Mouse (Mus musculus) limb, embryonic 15.5 days (tissue): ENCODE results near the gene Mipol1. TPM values are rescaled to one million over a fixed set of nuclear protein-coding genes. Genes with fewer than 3 reads are reported as not detected.

Experiments
- ATAC-seq: fragments of 200-750 bp; cut with Nextera tagmentation; 2 replicates; pipeline ENCODE4 v1.8.0; 2017; ENCODE audit warnings: low read depth, moderate TSS enrichment; ENCODE audit not compliant: insufficient number of reproducible peaks, low FRiP score, low TSS enrichment
- H3K27ac ChIP-seq: fragments of 300-500 bp; sonication (generic); 2 replicates; pipeline ENCODE4 v1.5.1; 2015; ENCODE audit warnings: moderate library complexity, mild to moderate bottlenecking, inconsistent platforms
- H3K27me3 ChIP-seq: fragments of 300-500 bp; sonication (generic); 2 replicates; pipeline ENCODE4 v1.6.1; 2015; ENCODE audit warnings: inconsistent platforms
- H3K36me3 ChIP-seq: fragments of 300-500 bp; sonication (generic); 2 replicates; pipeline ENCODE4 v1.6.1; 2015; ENCODE audit warnings: inconsistent platforms
- H3K4me1 ChIP-seq: fragments of 300-500 bp; sonication (generic); 2 replicates; pipeline ENCODE4 v1.6.1; 2015; ENCODE audit warnings: inconsistent platforms
- H3K4me2 ChIP-seq: fragments of 300-500 bp; sonication (generic); 2 replicates; pipeline ENCODE4 v1.6.1; 2015; ENCODE audit warnings: mild to moderate bottlenecking, inconsistent platforms
- H3K4me3 ChIP-seq: fragments of 300-500 bp; sonication (generic); 2 replicates; pipeline ENCODE4 v1.5.1; 2015; ENCODE audit warnings: mild to moderate bottlenecking, inconsistent platforms
- H3K9ac ChIP-seq: fragments of 300-500 bp; sonication (generic); 2 replicates; pipeline ENCODE4 v1.6.1; 2015; ENCODE audit warnings: inconsistent platforms
- H3K9me3 ChIP-seq: fragments of 300-500 bp; sonication (generic); 2 replicates; pipeline ENCODE4 v1.6.1; 2016; ENCODE audit warnings: inconsistent platforms
- WGBS: fragments of 180-500 bp; shearing (Covaris S2); methylation state at CpG from one replicate; pipeline ENCODE4 v1.1.7; 2015; 5-methylcytosine and 5-hydroxymethylcytosine counted together
- polyA plus RNA-seq: library from polyadenylated mRNA; unstranded; fragments of >200 nt; fragmentation: Nextera tagmentation; extraction: Ambion mirVana; gene quantifications from 2 replicates; pipeline ENCODE4 v1.2.1, GENCODE M21; 2015

Gene Mipol1
- polyA plus RNA-seq, 1 experiment from 2014 or later, result 9.1 TPM

GRCm38 (mm10) chr12:57508938-57509337, 278.7 kb downstream of the Mipol1 start:
- Histone ChIP-seq H3K9me3 (no peaks in the 10 kb centered on the region), H3K9ac (no peak overlapping the region), H3K27me3 (no peaks in the 10 kb centered on the region), H3K27ac (no peak overlapping the region), H3K4me1 (0 out of 2 replicates have a peak, but pooled peaks cover 4% of the 10 kb centered on the region), H3K4me2 (no peak overlapping the region), H3K36me3 (no peaks in the 10 kb centered on the region), H3K4me3 (no peak overlapping the region)
- WGBS, result 46% methylated on average over 11 of the region's 11 CpGs
- ATAC-seq, result no peak

GRCm38 (mm10) chr12:57509726-57510125, 279.5 kb downstream of the Mipol1 start:
- Histone ChIP-seq H3K9ac (no peak overlapping the region), H3K4me1 (0 out of 2 replicates have a peak, but pooled peaks cover 4% of the 10 kb centered on the region), H3K36me3 (no peaks in the 10 kb centered on the region), H3K4me2 (no peak overlapping the region), H3K27me3 (no peaks in the 10 kb centered on the region), H3K9me3 (no peaks in the 10 kb centered on the region), H3K27ac (no peak overlapping the region), H3K4me3 (no peak overlapping the region)
- no peak for ATAC-seq
- 53% methylated on average over 4 of the region's 4 CpGs for WGBS

- Histone ChIP-seq H3K36me3 (no peaks in the 10 kb centered on the region), H3K4me3 (no peak overlapping the region), H3K4me2 (no peak overlapping the region), H3K27ac (no peak overlapping the region), H3K9me3 (no peaks in the 10 kb centered on the region), H3K4me1 (0 out of 2 replicates have a peak, but pooled peaks cover 4% of the 10 kb centered on the region), H3K9ac (no peak overlapping the region), H3K27me3 (no peaks in the 10 kb centered on the region)
- no peak for ATAC-seq
- WGBS, result 51% methylated on average over 4 of the region's 4 CpGs
These were observed 280.9 kb downstream of the Mipol1 start for GRCm38 (mm10) chr12:57511127-57511526.

- Histone ChIP-seq H3K9me3 (no peaks in the 10 kb centered on the region), H3K4me1 (0 out of 2 replicates have a peak, but pooled peaks cover 4% of the 10 kb centered on the region), H3K4me2 (no peak overlapping the region), H3K27me3 (no peaks in the 10 kb centered on the region), H3K4me3 (no peak overlapping the region), H3K9ac (no peak overlapping the region), H3K27ac (no peak overlapping the region), H3K36me3 (no peaks in the 10 kb centered on the region)
- 52% methylated on average over 5 of the region's 5 CpGs for WGBS
- no peak for ATAC-seq
These were observed 281.3 kb downstream of the Mipol1 start for GRCm38 (mm10) chr12:57511560-57511959.

GRCm38 (mm10) chr12:57514552-57514951, 284.3 kb downstream of the Mipol1 start:
- WGBS, result 53% methylated on average over 1 of the region's 1 CpGs
- no peak for ATAC-seq

GRCm38 (mm10) chr12:57515702-57516377, 285.6 kb downstream of the Mipol1 start:
- H3K4me3 ChIP-seq, result no peak overlapping the region
- H3K27me3 ChIP-seq, result no peaks in the 10 kb centered on the region
- no peak overlapping the region for H3K4me2 ChIP-seq
- ATAC-seq, result no peak
- H3K9me3 ChIP-seq, result no peaks in the 10 kb centered on the region
- H3K36me3 ChIP-seq, result no peaks in the 10 kb centered on the region
- H3K9ac ChIP-seq, result no peak overlapping the region
- no peak overlapping the region for H3K27ac ChIP-seq
- no peaks in the 10 kb centered on the region for H3K4me1 ChIP-seq
- WGBS, result 52% methylated on average over 12 of the region's 12 CpGs

More at GRCm38 (mm10) chr12:57514552-57514951, 284.3 kb downstream of the Mipol1 start:
- no peak overlapping the region for H3K27ac ChIP-seq
- H3K4me2 ChIP-seq, result no peak overlapping the region
- H3K4me3 ChIP-seq, result no peak overlapping the region
- H3K36me3 ChIP-seq, result no peaks in the 10 kb centered on the region
- no peaks in the 10 kb centered on the region for H3K27me3 ChIP-seq
- H3K4me1 ChIP-seq, result 0 out of 2 replicates have a peak, but pooled peaks cover 3% of the 10 kb centered on the region
- no peaks in the 10 kb centered on the region for H3K9me3 ChIP-seq
- no peak overlapping the region for H3K9ac ChIP-seq

GRCm38 (mm10) chr12:57528335-57528734, 298.1 kb downstream of the Mipol1 start:
- no peak for ATAC-seq
- no peaks in the 10 kb centered on the region for H3K4me1 ChIP-seq
- no peak overlapping the region for H3K4me2 ChIP-seq
- no peak overlapping the region for H3K27ac ChIP-seq
- H3K4me3 ChIP-seq, result no peak overlapping the region
- H3K36me3 ChIP-seq, result no peaks in the 10 kb centered on the region
- WGBS, result 63% methylated on average over 4 of the region's 4 CpGs
- no peak overlapping the region for H3K9ac ChIP-seq
- H3K27me3 ChIP-seq, result peaks cover 23% of the 10 kb centered on the region
- H3K9me3 ChIP-seq, result no peaks in the 10 kb centered on the region

- H3K4me2 ChIP-seq, result no peak overlapping the region
- no peak overlapping the region for H3K9ac ChIP-seq
- H3K9me3 ChIP-seq, result no peaks in the 10 kb centered on the region
- H3K36me3 ChIP-seq, result no peaks in the 10 kb centered on the region
- 20% methylated on average over 9 of the region's 9 CpGs for WGBS
- no peak for ATAC-seq
- peaks cover 44% of the 10 kb centered on the region for H3K27me3 ChIP-seq
- H3K4me1 ChIP-seq, result peaks cover 10% of the 10 kb centered on the region
- H3K27ac ChIP-seq, result no peak overlapping the region
- H3K4me3 ChIP-seq, result no peak overlapping the region
These were observed 300.2 kb downstream of the Mipol1 start for GRCm38 (mm10) chr12:57530474-57530873.

- Histone ChIP-seq H3K9ac (no peak overlapping the region), H3K4me3 (peak overlapping the region; percentile 11; the same call in 1 of the 2 replicates), H3K9me3 (no peaks in the 10 kb centered on the region), H3K36me3 (no peaks in the 10 kb centered on the region), H3K4me1 (peaks cover 22% of the 10 kb centered on the region), H3K27me3 (peaks cover 77% of the 10 kb centered on the region), H3K27ac (no peak overlapping the region), H3K4me2 (no peak overlapping the region)
- 0% methylated on average over 5 of the region's 6 CpGs for WGBS
- no peak for ATAC-seq
These were observed 304.3 kb downstream of the Mipol1 start for GRCm38 (mm10) chr12:57534517-57534878.

GRCm38 (mm10) chr12:57534879-57535611, 304.8 kb downstream of the Mipol1 start:
- Histone ChIP-seq H3K27ac (no peak overlapping the region), H3K36me3 (no peaks in the 10 kb centered on the region), H3K9me3 (no peaks in the 10 kb centered on the region), H3K4me2 (no peak overlapping the region), H3K4me3 (peak overlapping the region; percentile 11; the same call in 1 of the 2 replicates), H3K4me1 (peaks cover 22% of the 10 kb centered on the region), H3K27me3 (peaks cover 82% of the 10 kb centered on the region), H3K9ac (no peak overlapping the region)
- under 1% methylated on average over 37 of the region's 39 CpGs for WGBS
- no peak; the same call in 1 of the 2 replicates for ATAC-seq

GRCm38 (mm10) chr12:57536056-57536908, 306.1 kb downstream of the Mipol1 start:
- no peak overlapping the region for H3K4me3 ChIP-seq
- H3K27ac ChIP-seq, result no peak overlapping the region
- 2% methylated on average over 25 of the region's 25 CpGs for WGBS
- no peaks in the 10 kb centered on the region for H3K9me3 ChIP-seq
- H3K9ac ChIP-seq, result no peak overlapping the region
- H3K27me3 ChIP-seq, result peaks cover 80% of the 10 kb centered on the region
- peaks cover 22% of the 10 kb centered on the region for H3K4me1 ChIP-seq
- no peak overlapping the region for H3K4me2 ChIP-seq
- no peaks in the 10 kb centered on the region for H3K36me3 ChIP-seq
- ATAC-seq, result no peak
